8 mouse cellular contexts compared by ENCODE assay signal in the genomic region with DNA sequence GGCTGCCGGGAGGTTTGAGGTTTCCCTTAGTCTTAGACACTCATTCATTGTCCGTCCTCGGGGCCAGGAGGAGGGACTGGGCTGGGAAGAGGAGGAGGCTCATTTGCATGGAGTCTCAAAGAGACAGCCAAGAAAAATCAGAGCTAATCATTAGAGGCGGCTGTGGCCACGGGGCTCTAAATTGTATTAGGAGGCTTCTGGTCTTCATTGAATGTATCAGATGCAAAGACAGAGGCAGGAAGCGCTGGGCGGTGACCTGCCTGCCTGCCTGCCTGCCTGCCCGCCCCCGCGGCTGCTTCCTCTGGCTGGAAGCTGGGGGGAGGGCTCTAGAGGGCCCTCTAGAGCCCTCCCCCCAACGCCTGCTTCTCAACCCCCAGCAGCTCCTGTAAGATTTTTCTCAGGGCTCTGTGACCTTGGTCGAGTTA. TPM values are rescaled to one million over a fixed set of nuclear protein-coding genes. Genes with fewer than 3 reads are reported as not detected.
DNase-seq lines count a peak whose midpoint lies in the region; ATAC-seq lines count a peak whose summit lies in the region.

No protein-coding gene starts in this region.

- no peaks in the 10 kb centered on the region for H3K36me3 ChIP-seq in hindbrain, embryonic 10.5 days
- no peaks in the 10 kb centered on the region for H3K36me3 ChIP-seq in limb, embryonic 11.5 days (ENCODE audit: control insufficient read depth, insufficient read depth, low read length)
- no peaks in the 10 kb centered on the region for H3K36me3 ChIP-seq in stomach, embryonic 14.5 days (ENCODE audit: control insufficient read depth, insufficient read depth, low read length)

- WGBS in hindbrain, embryonic 10.5 days = under 1% methylated on average over 12 of the region's 12 CpGs
- 0% methylated on average over 12 of the region's 12 CpGs for WGBS in limb, embryonic 11.5 days
- WGBS in stomach, embryonic 14.5 days = 3% methylated on average over 12 of the region's 12 CpGs

- peaks cover 48% of the 10 kb centered on the region for H3K4me1 ChIP-seq in hindbrain, embryonic 10.5 days (replicated peaks)
- H3K4me1 ChIP-seq in limb, embryonic 11.5 days (ENCODE audit: control insufficient read depth, insufficient read depth, low read length) = peaks cover 18% of the 10 kb centered on the region
- peaks cover 12% of the 10 kb centered on the region for H3K4me1 ChIP-seq in stomach, embryonic 14.5 days (ENCODE audit: control insufficient read depth, insufficient read depth, low read length)

- peaks cover 5% of the 10 kb centered on the region; the same call in 1 of the 2 replicates for H3K27me3 ChIP-seq in hindbrain, embryonic 10.5 days (ENCODE audit: insufficient read depth, poor library complexity, severe bottlenecking)
- no peaks in the 10 kb centered on the region for H3K27me3 ChIP-seq in limb, embryonic 11.5 days (ENCODE audit: control insufficient read depth, insufficient read depth, low read length)
- H3K27me3 ChIP-seq in stomach, embryonic 14.5 days (ENCODE audit: control insufficient read depth, insufficient read depth, low read length) = no peaks in the 10 kb centered on the region

- H3K27ac ChIP-seq in hindbrain, embryonic 10.5 days = peak overlapping the region; percentile 78
- no peak overlapping the region for H3K27ac ChIP-seq in limb, embryonic 11.5 days (replicated peaks; ENCODE audit: low read depth, low read length)
- no peak overlapping the region for H3K27ac ChIP-seq in stomach, embryonic 14.5 days (ENCODE audit: low read length)

- 0 out of 2 replicates have a peak overlapping the region, but pooled peaks have one; percentile 27 for H3K9ac ChIP-seq in limb, embryonic 11.5 days (ENCODE audit: low read length)
- H3K9ac ChIP-seq in stomach, embryonic 14.5 days (replicated peaks; ENCODE audit: low read depth, low read length) = no peak overlapping the region

- H3K4me3 ChIP-seq in hindbrain, embryonic 10.5 days = peak overlapping the region; percentile 32
- H3K4me3 ChIP-seq in limb, embryonic 11.5 days (ENCODE audit: low read depth, low read length) = no peak overlapping the region
- H3K4me3 ChIP-seq in stomach, embryonic 14.5 days (ENCODE audit: low read depth, low read length) = no peak overlapping the region

- H3K4me2 ChIP-seq in limb, embryonic 11.5 days (ENCODE audit: low read depth, severe bottlenecking) = peak overlapping the region; percentile 33; the same call in 1 of the 2 replicates
- H3K4me2 ChIP-seq in stomach, embryonic 14.5 days (replicated peaks; ENCODE audit: low read depth, low read length) = peak overlapping the region; percentile 35

- peak; percentile 83 for DNase-seq in CD4-positive, CD25-positive, alpha-beta regulatory T cell, adult 2 months (ENCODE audit: low read depth, low spot score)
- peak; percentile 90 for DNase-seq in MN1 (ENCODE audit: low spot score)
- DNase-seq in hindbrain, embryonic 10.5 days (ENCODE audit: low spot score) = peak; percentile 64
- peak; percentile 37 for DNase-seq in limb, embryonic 11.5 days (ENCODE audit: low spot score)
- DNase-seq in cerebellum, adult 8-10 months = no peak
- no peak for DNase-seq in urinary bladder, postnatal 25 days (ENCODE audit: low spot score)
- no peak for DNase-seq in cerebellum, adult 11-12 months

- no peaks in the 10 kb centered on the region for H3K9me3 ChIP-seq in hindbrain, embryonic 10.5 days
- H3K9me3 ChIP-seq in limb, embryonic 11.5 days (ENCODE audit: control insufficient read depth, low read length) = no peaks in the 10 kb centered on the region
- no peaks in the 10 kb centered on the region for H3K9me3 ChIP-seq in stomach, embryonic 14.5 days (ENCODE audit: control insufficient read depth, low read depth, low read length)

- no peak for ATAC-seq in limb, embryonic 11.5 days (ENCODE audit: insufficient number of reproducible peaks, low FRiP score, low TSS enrichment, low read depth)
- ATAC-seq in stomach, embryonic 14.5 days (ENCODE audit: insufficient number of reproducible peaks, insufficient read depth, low FRiP score, low read depth) = peak; percentile 15; the same call in 1 of the 2 replicates

RNA-seq across cellular contexts. Expression of a gene that starts 23.2 kb away (rescaled TPM):
- 0.31 and 2.6 TPM in 2 replicates for polyA plus RNA-seq in hindbrain, embryonic 10.5 days (2016; fragmentation: Nextera tagmentation; extraction: Ambion mirVana)
- 0.07 and 0.08 TPM in 2 replicates for polyA plus RNA-seq in limb, embryonic 11.5 days (2014; fragmentation: Nextera tagmentation; extraction: Ambion mirVana)
- polyA plus RNA-seq in stomach, embryonic 14.5 days (2014; fragmentation: Nextera tagmentation; extraction: Ambion mirVana) = 0.09 and 0.17 TPM in 2 replicates

Comparison
In these comparisons a context has a peak if more than half of its experiments do, and no peak if none do; other contexts are left out.
1. DNase-seq: peak in CD4-positive, CD25-positive, alpha-beta regulatory T cell, adult 2 months (single experiment), MN1 (single experiment), hindbrain, embryonic 10.5 days (single experiment) and limb, embryonic 11.5 days (single experiment); none in cerebellum, adult 8-10 months (single experiment), urinary bladder, postnatal 25 days (single experiment) and cerebellum, adult 11-12 months (single experiment).